Mouse (Mus musculus): Measurements from ENCODE around the gene Mtx3. TPM values are rescaled to one million over a fixed set of nuclear protein-coding genes. Genes with fewer than 3 reads are reported as not detected.

The Mtx3 gene
- polyA plus RNA-seq, 1 experiment, result 2.1 TPM

DNA sequence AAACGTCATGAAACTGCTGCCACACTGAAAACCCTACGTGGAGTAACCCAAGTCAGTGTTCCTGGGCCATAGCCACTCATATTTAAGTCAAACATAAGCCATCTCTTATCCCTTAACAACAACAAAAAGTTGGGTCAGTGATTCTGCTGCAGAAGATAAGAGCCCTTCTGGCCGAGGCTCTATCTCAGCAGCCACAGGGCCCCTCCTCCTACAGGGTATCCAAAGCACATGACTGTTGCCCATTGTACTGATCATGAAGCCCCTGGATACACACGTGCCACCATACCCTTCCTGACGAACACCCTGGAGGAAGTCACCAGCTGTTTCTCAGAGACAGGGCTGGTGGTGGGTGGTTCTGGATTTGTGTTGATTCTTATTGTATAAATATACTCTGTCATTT is 3.4 kb downstream of the Mtx3 start:
- Histone ChIP-seq H3K79me3 (ENCODE audit: low read depth) (peaks cover 2% of the 10 kb centered on the region), H3K36me3 (ENCODE audit: control insufficient read depth, insufficient read depth) (peaks cover 55% of the 10 kb centered on the region), H3K79me2 (ENCODE audit: control insufficient read depth, insufficient read depth) (no peaks in the 10 kb centered on the region), H3K27me3 (ENCODE audit: control insufficient read depth, insufficient read depth, insufficient read length) (no peaks in the 10 kb centered on the region), H3ac (ENCODE audit: control insufficient read depth, insufficient read length, low read depth) (no peak overlapping the region), H3K4me3 (ENCODE audit: insufficient read depth, poor library complexity, severe bottlenecking) (no peak overlapping the region)
- TF ChIP-seq CEBPB (IDR thresholded peaks at IDR 0.05; ENCODE audit: low read depth) (no peak), MYOD1 (IDR thresholded peaks at IDR 0.05; ENCODE audit: control insufficient read depth, insufficient read length, low read depth) (no peak), MAX (IDR thresholded peaks at IDR 0.05) (no peak), MYOG (IDR thresholded peaks at IDR 0.05; ENCODE audit: control insufficient read depth, extremely low read depth, insufficient read length) (no peak), CTCF (IDR thresholded peaks at IDR 0.05; ENCODE audit: control insufficient read depth, insufficient read depth, insufficient read length) (no peak), USF1 (IDR thresholded peaks at IDR 0.05; ENCODE audit: low read depth) (no peak)

- Histone ChIP-seq H3K27me3 (ENCODE audit: control insufficient read depth, insufficient read depth, insufficient read length) (no peaks in the 10 kb centered on the region), H3ac (ENCODE audit: control insufficient read depth, insufficient read length, low read depth) (no peak overlapping the region), H3K79me3 (ENCODE audit: low read depth) (no peaks in the 10 kb centered on the region), H3K4me3 (ENCODE audit: insufficient read depth, poor library complexity, severe bottlenecking) (no peak overlapping the region), H3K79me2 (ENCODE audit: control insufficient read depth, insufficient read depth) (no peaks in the 10 kb centered on the region), H3K36me3 (ENCODE audit: control insufficient read depth, insufficient read depth) (peaks cover 34% of the 10 kb centered on the region)
- TF ChIP-seq CEBPB (IDR thresholded peaks at IDR 0.05; ENCODE audit: low read depth) (no peak), CTCF (IDR thresholded peaks at IDR 0.05; ENCODE audit: control insufficient read depth, insufficient read depth, insufficient read length) (no peak), MYOD1 (IDR thresholded peaks at IDR 0.05; ENCODE audit: control insufficient read depth, insufficient read length, low read depth) (no peak), MYOG (IDR thresholded peaks at IDR 0.05; ENCODE audit: control insufficient read depth, extremely low read depth, insufficient read length) (no peak), MAX (IDR thresholded peaks at IDR 0.05) (no peak), USF1 (IDR thresholded peaks at IDR 0.05; ENCODE audit: low read depth) (no peak), FOSL1 (IDR thresholded peaks at IDR 0.05; ENCODE audit: insufficient read depth, low read length, poor library complexity, severe bottlenecking) (no peak)
These were observed 11.3 kb downstream of the Mtx3 start for GRCm38 (mm10) chr13:92855901-92856300.

- H3K79me2 ChIP-seq (ENCODE audit: control insufficient read depth, insufficient read depth), result no peaks in the 10 kb centered on the region
- no peak for TF ChIP-seq MYOD1 (IDR thresholded peaks at IDR 0.05; ENCODE audit: control insufficient read depth, insufficient read length, low read depth)
- no peak for TF ChIP-seq CTCF (IDR thresholded peaks at IDR 0.05; ENCODE audit: control insufficient read depth, insufficient read depth, insufficient read length)
- no peak for TF ChIP-seq MAX (IDR thresholded peaks at IDR 0.05)
- no peak for TF ChIP-seq FOSL1 (IDR thresholded peaks at IDR 0.05; ENCODE audit: insufficient read depth, low read length, poor library complexity, severe bottlenecking)
- TF ChIP-seq CEBPB (IDR thresholded peaks at IDR 0.05; ENCODE audit: low read depth), result no peak
- no peak for TF ChIP-seq USF1 (IDR thresholded peaks at IDR 0.05; ENCODE audit: low read depth)
- no peak for TF ChIP-seq MYOG (IDR thresholded peaks at IDR 0.05; ENCODE audit: control insufficient read depth, extremely low read depth, insufficient read length)
- no peak overlapping the region for H3K4me3 ChIP-seq (ENCODE audit: insufficient read depth, poor library complexity, severe bottlenecking)
- H3ac ChIP-seq (ENCODE audit: control insufficient read depth, insufficient read length, low read depth), result no peak overlapping the region
- H3K79me3 ChIP-seq (ENCODE audit: low read depth), result no peaks in the 10 kb centered on the region
- H3K36me3 ChIP-seq (ENCODE audit: control insufficient read depth, insufficient read depth), result peaks cover 12% of the 10 kb centered on the region
- no peaks in the 10 kb centered on the region for H3K27me3 ChIP-seq (ENCODE audit: control insufficient read depth, insufficient read depth, insufficient read length)
These were observed 14.2 kb downstream of the Mtx3 start for GRCm38 (mm10) chr13:92858808-92859207.

DNA sequence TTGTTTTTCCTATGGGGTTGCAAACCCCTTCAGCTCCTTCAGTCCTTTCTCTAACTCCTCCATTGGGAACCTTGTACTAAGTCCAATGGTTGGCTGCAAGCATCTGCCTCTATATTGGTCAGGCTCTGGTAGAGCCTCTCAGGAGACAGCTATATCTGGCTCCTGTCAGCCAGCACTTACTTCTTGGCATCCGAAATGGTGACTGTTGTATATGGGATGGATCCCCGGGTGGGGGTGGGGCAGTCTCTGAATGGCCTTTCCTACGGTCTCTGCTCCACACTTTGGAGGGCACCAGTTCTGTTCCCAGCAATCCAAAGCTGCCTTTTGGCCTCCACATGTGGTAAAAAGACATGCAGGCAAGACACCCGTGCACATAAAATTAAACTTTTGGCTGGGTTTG is 15.4 kb downstream of the Mtx3 start:
- Histone ChIP-seq H3K4me3 (ENCODE audit: insufficient read depth, poor library complexity, severe bottlenecking) (no peak overlapping the region), H3ac (ENCODE audit: control insufficient read depth, insufficient read length, low read depth) (no peak overlapping the region), H3K79me2 (ENCODE audit: control insufficient read depth, insufficient read depth) (no peaks in the 10 kb centered on the region), H3K79me3 (ENCODE audit: low read depth) (no peaks in the 10 kb centered on the region), H3K36me3 (ENCODE audit: control insufficient read depth, insufficient read depth) (peaks cover 2% of the 10 kb centered on the region), H3K27me3 (ENCODE audit: control insufficient read depth, insufficient read depth, insufficient read length) (no peaks in the 10 kb centered on the region)
- TF ChIP-seq FOSL1 (IDR thresholded peaks at IDR 0.05; ENCODE audit: insufficient read depth, low read length, poor library complexity, severe bottlenecking) (no peak), MYOD1 (IDR thresholded peaks at IDR 0.05; ENCODE audit: control insufficient read depth, insufficient read length, low read depth) (no peak), CEBPB (IDR thresholded peaks at IDR 0.05; ENCODE audit: low read depth) (no peak), MAX (IDR thresholded peaks at IDR 0.05) (no peak), MYOG (IDR thresholded peaks at IDR 0.05; ENCODE audit: control insufficient read depth, extremely low read depth, insufficient read length) (no peak), CTCF (IDR thresholded peaks at IDR 0.05; ENCODE audit: control insufficient read depth, insufficient read depth, insufficient read length) (no peak), USF1 (IDR thresholded peaks at IDR 0.05; ENCODE audit: low read depth) (no peak)

DNA sequence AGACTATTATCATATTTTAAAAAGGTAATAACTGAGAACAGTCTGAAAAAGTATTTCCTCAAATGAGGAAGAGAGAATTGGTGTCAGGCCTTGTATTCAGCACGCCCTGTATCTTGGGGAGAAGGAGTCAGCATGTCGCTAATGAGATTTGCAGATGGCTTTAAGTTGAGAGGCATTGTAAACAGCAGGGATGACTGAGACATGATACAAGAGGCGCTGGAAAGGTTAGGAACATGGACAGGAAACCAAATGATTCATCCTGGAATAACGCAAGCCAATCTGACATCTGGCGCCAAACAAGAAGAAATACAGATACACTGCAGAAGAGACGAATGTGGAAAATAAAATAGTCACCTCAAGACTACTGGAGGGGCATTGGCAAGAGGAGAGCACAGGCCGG is 20.8 kb downstream of the Mtx3 start:
- H3K4me3 ChIP-seq (ENCODE audit: insufficient read depth, poor library complexity, severe bottlenecking), result no peak overlapping the region
- no peak overlapping the region for H3ac ChIP-seq (ENCODE audit: control insufficient read depth, insufficient read length, low read depth)
- H3K27me3 ChIP-seq (ENCODE audit: control insufficient read depth, insufficient read depth, insufficient read length), result no peaks in the 10 kb centered on the region
- no peaks in the 10 kb centered on the region for H3K79me3 ChIP-seq (ENCODE audit: low read depth)
- TF ChIP-seq FOSL1 (IDR thresholded peaks at IDR 0.05; ENCODE audit: insufficient read depth, low read length, poor library complexity, severe bottlenecking), result no peak
- no peak for TF ChIP-seq CEBPB (IDR thresholded peaks at IDR 0.05; ENCODE audit: low read depth)
- no peak for TF ChIP-seq MYOG (IDR thresholded peaks at IDR 0.05; ENCODE audit: control insufficient read depth, extremely low read depth, insufficient read length)
- TF ChIP-seq MAX (IDR thresholded peaks at IDR 0.05), result no peak
- no peak for TF ChIP-seq MYOD1 (IDR thresholded peaks at IDR 0.05; ENCODE audit: control insufficient read depth, insufficient read length, low read depth)
- TF ChIP-seq CTCF (IDR thresholded peaks at IDR 0.05; ENCODE audit: control insufficient read depth, insufficient read depth, insufficient read length), result no peak
- no peak for TF ChIP-seq USF1 (IDR thresholded peaks at IDR 0.05; ENCODE audit: low read depth)
- no peaks in the 10 kb centered on the region for H3K36me3 ChIP-seq (ENCODE audit: control insufficient read depth, insufficient read depth)
- H3K79me2 ChIP-seq (ENCODE audit: control insufficient read depth, insufficient read depth), result no peaks in the 10 kb centered on the region

- Histone ChIP-seq H3ac (ENCODE audit: control insufficient read depth, insufficient read length, low read depth) (no peak overlapping the region), H3K4me3 (ENCODE audit: insufficient read depth, poor library complexity, severe bottlenecking) (no peak overlapping the region), H3K27me3 (ENCODE audit: control insufficient read depth, insufficient read depth, insufficient read length) (no peaks in the 10 kb centered on the region), H3K36me3 (ENCODE audit: control insufficient read depth, insufficient read depth) (no peaks in the 10 kb centered on the region), H3K79me3 (ENCODE audit: low read depth) (no peaks in the 10 kb centered on the region), H3K79me2 (ENCODE audit: control insufficient read depth, insufficient read depth) (no peaks in the 10 kb centered on the region)
- TF ChIP-seq MYOD1 (IDR thresholded peaks at IDR 0.05; ENCODE audit: control insufficient read depth, insufficient read length, low read depth) (no peak), CEBPB (IDR thresholded peaks at IDR 0.05; ENCODE audit: low read depth) (no peak), CTCF (IDR thresholded peaks at IDR 0.05; ENCODE audit: control insufficient read depth, insufficient read depth, insufficient read length) (no peak), USF1 (IDR thresholded peaks at IDR 0.05; ENCODE audit: low read depth) (no peak), FOSL1 (IDR thresholded peaks at IDR 0.05; ENCODE audit: insufficient read depth, low read length, poor library complexity, severe bottlenecking) (no peak), MYOG (IDR thresholded peaks at IDR 0.05; ENCODE audit: control insufficient read depth, extremely low read depth, insufficient read length) (no peak), MAX (IDR thresholded peaks at IDR 0.05) (no peak)
These were observed 22.1 kb downstream of the Mtx3 start for GRCm38 (mm10) chr13:92866680-92867079.
